Mouse (Mus musculus) layer of hippocampus, adult 8-10 months (tissue): ENCODE measurements around the gene Zxdc. TPM values are rescaled to one million over a fixed set of nuclear protein-coding genes. Genes with fewer than 3 reads are reported as not detected.

Experiments used
- DNase-seq, 2 experiments: peaks; one replicate each; pipeline ENCODE4 v3.0.0; 2022; ENCODE audit warnings: low spot score in 2 of 2
- total RNA-seq, 4 experiments: library from RNA; stranded (reverse); gene quantifications; 2 replicates each; pipeline ENCODE4 v1.2.4; 2022

Gene Zxdc
- total RNA-seq: 10 to 100 TPM; 27.3 to 31.8 (median 30.4) TPM

- DNase-seq: peak; percentile 98 to 99
These were observed at the start of gene Zxdc for GRCm38 (mm10) chr6:90368976-90369724. TSS of gene Zxdc (plus strand) at chr6:90369492.

- DNase-seq: no peak
These were observed 48.9 kb upstream of the Zxdc start for GRCm38 (mm10) chr6:90320429-90320828.

- no peak for DNase-seq
These were observed 47.5 kb upstream of the Zxdc start for GRCm38 (mm10) chr6:90321811-90322210.

- no peak for DNase-seq
These were observed 45.3 kb upstream of the Zxdc start for GRCm38 (mm10) chr6:90324026-90324425.

- no peak for DNase-seq
These were observed 44.8 kb upstream of the Zxdc start for GRCm38 (mm10) chr6:90324463-90324862.

GRCm38 (mm10) chr6:90324991-90325390 is 44.3 kb upstream of the Zxdc start, which contains the start of gene Chst13:
TSS of gene Chst13 (minus strand) at chr6:90325185.
- DNase-seq: no peak

GRCm38 (mm10) chr6:90327670-90328069 is 41.6 kb upstream of the Zxdc start:
- peak in 1 of 2 experiments; percentile 44 for DNase-seq

GRCm38 (mm10) chr6:90329953-90330352 is 39.3 kb upstream of the Zxdc start:
- peak; percentile 75 to 79 for DNase-seq

- DNase-seq: no peak
These were observed 36.5 kb upstream of the Zxdc start, which contains the start of gene Uroc1 for GRCm38 (mm10) chr6:90332561-90333425. TSS of gene Uroc1 (plus strand) at chr6:90333284.

GRCm38 (mm10) chr6:90334244-90334643 is 35.0 kb upstream of the Zxdc start:
- DNase-seq: no peak

- DNase-seq: no peak
These were observed 26.9 kb upstream of the Zxdc start for GRCm38 (mm10) chr6:90342343-90342742.

GRCm38 (mm10) chr6:90347183-90347582 is 22.1 kb upstream of the Zxdc start:
- no peak for DNase-seq

GRCm38 (mm10) chr6:90348500-90348899 is 20.8 kb upstream of the Zxdc start:
- DNase-seq: no peak

- no peak for DNase-seq
These were observed 19.3 kb upstream of the Zxdc start for GRCm38 (mm10) chr6:90350011-90350410.

GRCm38 (mm10) chr6:90358142-90358541 is 11.2 kb upstream of the Zxdc start:
- DNase-seq: no peak

GRCm38 (mm10) chr6:90359445-90359844 is 9.8 kb upstream of the Zxdc start:
- no peak for DNase-seq

- DNase-seq: peak in 1 of 2 experiments; percentile 26
These were observed 9.1 kb upstream of the Zxdc start for GRCm38 (mm10) chr6:90360024-90360781.

GRCm38 (mm10) chr6:90360922-90361614 is 8.2 kb upstream of the Zxdc start:
- no peak for DNase-seq

- no peak for DNase-seq
These were observed 6.0 kb upstream of the Zxdc start for GRCm38 (mm10) chr6:90363301-90363700.

GRCm38 (mm10) chr6:90369725-90370553 is 647 bp downstream of the Zxdc start:
- peak in 1 of 2 experiments; percentile 38 for DNase-seq
